Mouse (Mus musculus) retina, postnatal 1 day (tissue): ENCODE results near the gene Zfp950.
"Not testable (repeated sequence)": the region's sequence is repeated elsewhere in the genome, so short reads cannot be mapped to it uniquely, and the experiment has no call there.

Source experiments
- DNase-seq: peaks from one replicate; pipeline ENCODE4 v3.0.0-alpha.2; 2012

The Zfp950 gene

GRCm38 (mm10) chr19:61140342-61141206 lies at the start of gene Zfp950:
Gene Zfp950 (minus strand): TSS chr19:61140840.
- peak; percentile 94 for DNase-seq

GRCm38 (mm10) chr19:61183590-61183989 lies 43.0 kb upstream of the Zfp950 start, which contains the start of gene Gm6020:
Gene Gm6020 (plus strand): TSS chr19:61183890.
- DNase-seq: not testable (repeated sequence)

DNA sequence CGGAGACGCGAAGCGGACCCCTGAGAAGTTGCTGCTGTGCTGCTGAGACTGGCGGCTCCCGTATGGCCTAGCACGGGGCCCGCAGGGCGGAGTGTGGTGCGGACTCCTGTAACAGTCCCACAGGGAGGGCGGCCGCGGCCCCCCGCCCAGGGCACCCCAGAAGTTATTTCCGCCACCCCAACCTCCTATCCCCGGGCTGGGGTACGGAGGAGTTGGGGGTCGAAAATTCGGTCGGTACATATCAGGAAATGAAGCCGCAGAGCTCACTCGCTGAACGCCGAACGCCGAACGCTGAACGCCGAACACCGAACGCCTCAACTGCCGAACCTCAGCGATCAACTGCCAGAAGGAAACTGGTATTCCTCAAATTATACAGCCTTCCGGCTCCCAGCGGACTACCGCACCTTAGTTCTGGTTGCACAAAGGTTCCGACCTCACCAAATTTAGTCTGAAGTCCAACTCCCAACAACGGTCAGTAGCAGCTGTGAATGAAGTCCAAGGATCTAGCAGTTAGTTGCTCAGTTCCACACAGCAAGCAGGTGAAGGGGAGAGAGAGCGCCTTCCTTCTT lies 35.2 kb upstream of the Zfp950 start, which contains the start of gene Gm7102:
Gm7102 (minus strand) TSS at position 554 of the 569 bp plus-strand sequence.
- no peak for DNase-seq

GRCm38 (mm10) chr19:61151701-61152420 lies 11.2 kb upstream of the Zfp950 start:
- DNase-seq: peak; percentile 55

- peak; percentile 42 for DNase-seq
Measured at GRCm38 (mm10) chr19:61151372-61151700, 10.7 kb upstream of the Zfp950 start.

- DNase-seq: no peak
Measured at GRCm38 (mm10) chr19:61141299-61141698, 659 bp upstream of the Zfp950 start.

DNA sequence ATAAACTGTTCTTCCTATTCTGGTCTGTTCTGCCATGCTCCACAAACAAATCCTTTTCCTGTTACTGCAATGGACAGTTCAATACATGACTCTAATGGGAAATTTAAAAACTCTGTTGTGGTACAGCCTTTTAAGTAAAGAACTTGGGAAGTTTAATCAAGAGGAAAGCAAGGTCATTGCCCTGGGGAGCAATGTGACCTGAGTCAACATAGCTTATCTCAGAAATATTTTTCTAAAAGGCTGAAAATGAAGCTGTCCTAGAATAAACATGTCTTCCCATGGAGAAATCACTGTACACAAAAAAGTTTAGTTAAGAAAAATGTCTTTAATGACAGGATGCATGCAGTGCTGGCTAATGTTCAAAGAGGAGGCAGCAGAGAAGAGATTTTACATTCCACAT lies 2.0 kb downstream of the Zfp950 start:
- DNase-seq: no peak

DNA sequence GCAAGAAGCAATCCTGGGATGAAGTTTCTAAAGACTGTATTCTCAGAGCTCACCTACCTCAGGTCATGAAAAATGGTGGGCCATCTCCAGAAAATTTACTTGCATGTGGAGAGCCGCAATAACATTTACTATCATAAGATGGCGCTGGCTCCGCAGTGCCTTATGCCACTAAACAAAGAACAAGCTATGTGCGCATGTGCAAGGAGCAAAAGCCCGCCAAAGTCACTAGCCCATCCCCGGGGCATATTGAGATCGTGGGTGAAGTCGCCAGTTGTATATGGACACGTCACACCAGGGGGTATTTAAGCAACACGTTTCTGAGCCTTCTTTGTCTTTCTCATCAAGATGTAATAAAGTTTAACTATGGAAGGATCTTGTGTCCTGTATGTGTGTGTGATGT lies 9.5 kb downstream of the Zfp950 start:
- DNase-seq: no peak

DNA sequence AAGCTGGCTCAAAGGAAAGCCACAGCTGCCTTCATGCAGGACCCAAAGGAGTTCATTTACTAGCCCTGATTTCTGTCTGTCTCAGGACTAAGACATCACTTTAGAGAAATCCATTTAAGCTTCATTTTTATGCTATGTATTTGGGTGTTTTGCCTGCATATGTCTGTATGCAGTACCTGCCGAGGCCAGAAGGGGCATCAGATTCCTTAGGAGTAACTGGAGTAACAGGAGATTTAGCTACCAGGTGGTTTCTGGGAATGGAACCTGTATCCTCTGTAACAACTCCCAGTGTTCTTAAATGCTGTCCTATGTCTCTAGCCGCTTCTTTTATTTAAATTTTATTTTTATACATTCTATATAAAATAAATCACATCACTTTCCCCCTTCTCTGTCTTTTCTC lies 30.5 kb downstream of the Zfp950 start:
- DNase-seq: no peak

DNA sequence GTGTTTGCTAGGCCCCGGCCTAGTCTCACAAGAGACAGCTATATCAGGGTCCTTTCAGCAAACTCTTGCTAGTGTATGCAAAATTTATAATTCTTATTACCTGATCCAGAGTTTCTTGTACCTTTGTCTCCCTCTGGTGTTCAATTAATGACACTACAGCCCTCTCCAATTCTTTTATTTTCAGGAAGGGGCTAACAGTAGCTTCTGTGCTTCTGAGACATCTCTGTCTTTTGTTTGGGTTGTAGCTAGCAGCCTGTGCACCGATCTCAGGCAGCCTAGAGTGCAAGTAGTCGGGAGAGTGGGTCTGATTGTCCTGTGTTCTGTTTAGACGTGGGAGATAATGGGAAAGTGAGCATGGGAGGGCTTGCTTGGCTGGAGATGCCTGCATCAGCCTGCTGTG lies 42.9 kb downstream of the Zfp950 start:
- peak; percentile 51 for DNase-seq

DNA sequence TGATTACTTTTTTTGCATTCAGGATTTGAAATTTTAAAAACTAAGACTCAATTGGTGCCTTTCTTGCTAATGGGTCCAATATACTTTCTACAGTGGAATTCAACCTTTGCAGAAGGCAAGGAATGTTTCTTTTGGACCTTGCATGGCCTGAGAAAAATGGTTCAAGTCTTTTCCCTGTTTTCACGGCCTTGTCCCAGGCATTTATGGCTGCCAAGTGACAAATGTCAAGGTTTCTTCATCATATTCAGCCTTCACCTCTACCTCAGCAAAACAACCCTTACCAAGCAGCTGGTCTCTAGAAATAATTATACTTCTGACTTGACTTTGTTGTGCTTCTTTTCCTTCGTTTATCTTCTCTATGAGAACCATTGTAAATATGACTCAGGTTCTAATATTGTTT lies 43.9 kb downstream of the Zfp950 start:
- DNase-seq: no peak

DNA sequence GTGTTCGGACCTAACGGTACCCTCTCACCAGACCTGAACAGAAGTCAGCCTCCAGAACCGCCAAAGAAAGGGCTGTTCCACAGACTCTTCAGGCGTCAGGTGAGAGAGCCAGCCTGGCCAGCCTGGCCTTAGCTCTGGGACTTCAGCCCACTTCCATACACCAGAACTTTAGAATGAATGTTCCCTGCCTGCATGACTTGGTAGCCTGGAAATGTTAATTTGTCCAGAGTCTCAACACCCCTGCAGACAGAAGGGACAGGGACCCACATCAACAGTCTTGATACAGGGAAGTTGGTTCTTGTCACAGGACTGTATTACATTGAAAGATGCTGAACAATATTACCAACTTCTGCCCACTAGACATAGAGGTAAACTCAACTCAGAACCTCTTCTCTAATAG lies 50.1 kb downstream of the Zfp950 start:
- DNase-seq: no peak

- no peak for DNase-seq
Measured at GRCm38 (mm10) chr19:61089001-61089400, 51.6 kb downstream of the Zfp950 start.

DNA sequence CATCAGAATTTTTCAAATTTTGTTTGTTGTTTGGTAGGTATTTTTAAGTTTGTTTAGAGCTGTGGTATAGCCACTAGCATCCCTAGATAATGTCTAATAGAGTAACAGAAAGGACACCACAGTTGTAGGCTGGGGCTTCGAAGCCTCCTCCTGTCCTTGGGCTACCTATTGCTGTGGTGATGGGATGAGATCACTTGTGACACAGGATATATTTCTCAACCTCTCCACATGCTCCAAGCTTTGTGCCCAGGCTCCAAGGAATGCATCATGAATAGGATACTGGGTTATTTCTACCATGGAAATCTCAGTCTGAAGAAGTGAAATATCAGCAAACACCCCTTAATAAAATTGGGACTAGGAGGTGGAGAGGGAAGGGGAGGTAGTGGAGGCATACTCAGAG lies 52.9 kb downstream of the Zfp950 start:
- no peak for DNase-seq

DNA sequence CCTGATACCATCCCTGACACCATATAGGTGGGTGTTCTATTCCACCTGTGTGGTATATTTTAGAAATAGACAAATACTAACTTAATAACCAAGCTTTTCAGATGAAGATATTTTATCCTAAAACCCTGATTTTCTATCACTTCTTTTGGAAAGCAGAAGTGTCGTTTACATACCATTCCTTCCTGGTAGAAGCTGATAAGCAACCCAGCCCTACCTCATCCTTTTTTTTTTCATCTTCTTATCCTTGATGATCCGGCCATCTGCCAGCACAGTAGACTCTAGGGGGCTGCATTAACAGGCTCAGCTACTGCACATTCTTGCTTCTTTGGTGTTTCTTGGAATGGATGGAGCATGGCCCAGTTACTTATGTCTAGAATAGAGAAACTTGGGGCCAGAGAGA lies 55.4 kb downstream of the Zfp950 start:
- no peak for DNase-seq

GRCm38 (mm10) chr19:61084149-61084940 lies 56.3 kb downstream of the Zfp950 start:
- peak; percentile 87 for DNase-seq

DNA sequence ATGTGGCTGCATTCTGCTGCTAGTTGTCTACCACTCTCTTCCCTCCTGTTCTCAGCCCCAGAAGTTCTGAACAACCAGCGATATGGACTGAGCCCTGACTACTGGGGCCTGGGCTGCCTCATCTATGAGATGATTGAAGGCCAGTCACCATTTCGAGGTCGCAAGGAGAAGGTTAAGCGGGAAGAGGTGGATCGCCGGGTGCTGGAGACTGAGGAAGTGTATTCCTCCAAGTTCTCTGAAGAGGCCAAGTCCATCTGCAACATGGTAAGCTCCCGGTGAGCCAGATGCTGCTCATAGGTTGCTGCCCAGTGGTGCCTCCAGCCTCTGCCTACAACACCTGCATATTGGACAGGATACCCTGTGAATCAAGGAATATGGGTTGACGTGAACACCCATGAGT lies 57.6 kb downstream of the Zfp950 start:
- no peak for DNase-seq

DNA sequence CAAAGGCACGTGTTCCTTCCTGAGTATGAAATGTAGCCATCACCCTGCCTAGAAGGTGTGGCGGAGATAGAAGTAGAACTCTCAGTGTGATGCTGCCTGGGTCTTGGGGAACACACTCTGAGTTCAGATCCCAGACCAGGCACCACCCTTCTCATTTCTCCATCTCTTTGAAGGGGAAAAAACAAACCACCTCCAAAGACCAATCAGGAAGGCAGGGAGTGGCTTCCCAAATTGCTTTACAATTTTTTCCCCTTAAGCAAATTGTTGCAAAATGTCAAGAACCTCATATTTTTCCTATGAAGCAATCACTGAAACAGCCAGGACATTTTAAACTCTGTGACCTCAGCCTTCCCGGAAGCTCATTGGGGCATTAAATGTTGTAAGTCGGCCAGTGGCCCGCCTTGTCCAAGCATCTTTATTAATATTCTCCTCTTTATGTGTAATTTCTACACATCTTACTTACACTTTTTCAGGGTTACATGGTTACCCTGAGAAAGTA lies 60.3 kb downstream of the Zfp950 start:
- DNase-seq: no peak

DNA sequence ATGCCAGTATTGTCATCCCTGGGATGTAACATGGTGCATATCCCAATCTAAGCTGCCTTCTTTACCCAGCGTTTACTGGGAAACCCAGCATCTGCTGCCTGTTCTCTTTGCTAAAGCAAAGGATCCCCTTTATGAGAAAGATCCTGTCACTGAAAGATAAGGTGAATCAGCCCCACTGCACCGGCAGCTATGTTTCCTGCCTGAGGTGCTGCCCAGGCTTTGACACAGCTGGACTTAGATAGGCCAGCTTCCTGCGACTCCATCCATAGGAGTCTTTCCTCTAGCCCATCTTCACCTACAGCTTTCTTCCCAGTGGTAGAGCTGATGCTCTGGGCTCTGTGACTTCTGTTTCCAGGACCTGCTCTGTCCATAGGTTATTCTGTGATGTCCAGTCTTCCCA lies 62.0 kb downstream of the Zfp950 start:
- no peak for DNase-seq

- peak; percentile 6 for DNase-seq
Measured at GRCm38 (mm10) chr19:61065011-61065410, 75.6 kb downstream of the Zfp950 start.

GRCm38 (mm10) chr19:61064386-61064785 lies 76.3 kb downstream of the Zfp950 start:
- DNase-seq: no peak

DNA sequence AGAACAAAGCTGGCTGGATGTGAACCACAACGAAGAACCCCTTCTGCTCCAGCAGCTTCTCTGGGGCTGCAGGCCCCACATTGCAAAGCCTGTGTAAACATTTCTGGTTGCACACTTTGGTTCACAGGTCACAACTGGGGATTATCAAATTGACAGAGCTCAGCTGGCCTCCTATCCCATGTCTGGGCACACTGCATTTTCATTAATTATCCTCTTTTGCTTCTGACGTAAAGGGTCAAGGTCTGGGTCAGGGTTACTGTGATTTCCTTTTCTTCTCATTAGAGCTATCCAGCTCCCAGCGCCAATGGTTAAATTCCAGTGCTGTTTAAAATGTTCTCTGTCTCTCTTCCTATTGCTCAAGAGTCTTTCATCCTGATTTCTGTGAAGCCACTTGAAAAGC lies 83.1 kb downstream of the Zfp950 start:
- DNase-seq: peak; percentile 4
